Mouse (Mus musculus) B cell, adult 62 days (primary cell): Measurements from ENCODE around the gene Gnaz. TPM values are rescaled to one million over a fixed set of nuclear protein-coding genes. Genes with fewer than 3 reads are reported as not detected.

Experiments
- total RNA-seq: library from RNA; stranded (reverse); gene quantifications from 4 replicates; pipeline ENCODE4 v1.2.4, GENCODE M21; 2023

Gene Gnaz
- 0.15 to 0.66 TPM in 2 of 4 replicates, not detected in the others for total RNA-seq

GRCm38 (mm10) chr10:74966850-74967451, at the start of gene Gnaz:
Gene Gnaz (plus strand): TSS chr10:74967177.

GRCm38 (mm10) chr10:75032395-75032794, 65.4 kb downstream of the Gnaz start, which contains the start of gene Rsph14:
Gene Rsph14 (minus strand): TSS chr10:75032586.

GRCm38 (mm10) chr10:75036883-75037379, 70.0 kb downstream of the Gnaz start, which contains the start of gene Rab36:
Gene Rab36 (plus strand): TSS chr10:75037058.

GRCm38 (mm10) chr10:75060217-75060842, 93.4 kb downstream of the Gnaz start, which contains the start of gene Bcr:
Gene Bcr (plus strand): TSS chr10:75060592.

Other genes with a start within 250 kb of the Gnaz start
- gene Rsph14, start 65.4 kb downstream of the Gnaz start, total RNA-seq = not detected in 4 replicates
- 0.19 to 0.33 TPM (median 0.24 TPM) in 3 of 4 replicates, not detected in the other for gene Rab36, start 69.9 kb downstream of the Gnaz start, total RNA-seq
- gene Bcr, start 93.4 kb downstream of the Gnaz start, total RNA-seq = 20.2 to 22.7 TPM (median 21.6 TPM) in 4 replicates
- 69.0 to 81.2 TPM (median 76.0 TPM) in 4 replicates for gene Specc1l, start 244.9 kb downstream of the Gnaz start, total RNA-seq